Mouse (Mus musculus) olfactory bulb, adult 2 months (tissue): ENCODE measurements around the gene Olfr322.

ENCODE experiments used
- CTCF ChIP-seq: fragments of 200-500 bp; IDR thresholded peaks from 2 replicates; pipeline ENCODE4 v1.5.1; 2012; ENCODE audit warnings: low read depth, mild to moderate bottlenecking, low read length, moderate library complexity; ENCODE audit not compliant: insufficient read depth
- POLR2A ChIP-seq: fragments of 200-500 bp; IDR thresholded peaks from 2 replicates; pipeline ENCODE4 v1.6.1; 2012; ENCODE audit warnings: mild to moderate bottlenecking, low read depth, low read length, moderate library complexity; ENCODE audit not compliant: insufficient read depth

DNA sequence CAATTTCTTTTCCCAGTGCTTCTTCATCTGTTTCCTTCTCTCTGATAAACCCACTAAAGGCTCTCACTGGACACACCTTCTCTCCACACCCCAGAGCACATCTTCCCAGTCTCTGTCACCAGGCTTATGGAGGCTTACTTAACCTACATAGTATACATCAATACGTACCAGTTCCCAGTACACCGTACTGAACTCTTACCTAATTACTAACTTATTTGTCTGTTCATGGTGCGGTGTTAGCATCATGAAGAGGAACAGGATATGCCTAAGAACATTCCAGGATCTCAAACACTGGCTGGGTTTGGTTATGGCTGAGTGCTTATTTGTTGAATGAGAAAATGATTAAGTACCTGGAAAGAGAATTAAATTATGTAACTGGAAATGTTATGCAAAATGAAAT is 3.4 kb upstream of the Olfr322 start:
- no peak for TF ChIP-seq CTCF
- no peak for TF ChIP-seq POLR2A
